Mouse (Mus musculus): ENCODE measurements at regions not wholly inside any gene's neighbourhood (a gene's known extent, or its start where the extent isn't known, plus 50 kb on each side); places are given as distances from the start of the nearest gene placed in this dataset.

- no peak for TF ChIP-seq POLR2A (IDR thresholded peaks at IDR 0.05; ENCODE audit: borderline replicate concordance, insufficient read depth, low read length)
- no peak for TF ChIP-seq CTCF (IDR thresholded peaks at IDR 0.05; ENCODE audit: borderline replicate concordance, insufficient read depth, low read depth, low read length)
Observed at GRCm38 (mm10) chr10:5735141-5735540, 70.3 kb downstream of the Fbxo5 start.

Measured in cerebellum, adult 2 months (tissue).